In genomic region chr5:24291954-24292353, GRCm38 (mm10) we compare ENCODE assay signal across 16 mouse cellular contexts. TPM values are rescaled to one million over a fixed set of nuclear protein-coding genes. Genes with fewer than 3 reads are reported as not detected.
DNase-seq lines count a peak whose midpoint lies in the region; ATAC-seq and TF ChIP-seq lines count a peak whose summit lies in the region.
"Had no signal": no experiment of that assay in that cellular context is flagged by ENCODE, and none has a peak within 500 bp of the region (broad histone marks: within the 10 kb centered on the region; RNA-seq: fewer than 3 reads in every experiment).

No protein-coding gene starts in this region.

- no peak for TF ChIP-seq CTCF in lung, embryonic 14.5 days (IDR thresholded peaks at IDR 0.05; ENCODE audit: low read depth)
- no peak for TF ChIP-seq CTCF in lung, adult 2 months (IDR thresholded peaks at IDR 0.05; ENCODE audit: insufficient read depth, low read length)

- H3K36me3 ChIP-seq in lung, embryonic 14.5 days (ENCODE audit: insufficient read depth): no peaks in the 10 kb centered on the region
- H3K36me3 ChIP-seq in heart, embryonic 15.5 days: no peaks in the 10 kb centered on the region
- no peaks in the 10 kb centered on the region for H3K36me3 ChIP-seq in forebrain, embryonic 11.5 days (ENCODE audit: control insufficient read depth, insufficient read depth, low read length)
- H3K36me3 ChIP-seq: limb, embryonic 13.5 days; liver, embryonic 15.5 days had no signal

- no peaks in the 10 kb centered on the region for H3K27me3 ChIP-seq in lung, embryonic 14.5 days (ENCODE audit: insufficient read depth, low read length)
- no peaks in the 10 kb centered on the region for H3K27me3 ChIP-seq in heart, embryonic 15.5 days
- no peaks in the 10 kb centered on the region for H3K27me3 ChIP-seq in forebrain, embryonic 11.5 days (ENCODE audit: control insufficient read depth, insufficient read depth, low read length)

- WGBS in lung, embryonic 14.5 days: 42% methylated on average over 3 of the region's 3 CpGs
- WGBS in lung, adult 2 months: 34% methylated on average over 3 of the region's 3 CpGs
- 23% methylated on average over 3 of the region's 3 CpGs for WGBS in heart, embryonic 15.5 days
- WGBS in forebrain, embryonic 11.5 days: 75% methylated on average over 3 of the region's 3 CpGs

- ATAC-seq in lung, embryonic 14.5 days (ENCODE audit: insufficient read depth): no peak
- peak; percentile 39; the same call in 1 of the 2 replicates for ATAC-seq in heart, embryonic 15.5 days (replicated peaks; ENCODE audit: insufficient number of reproducible peaks, insufficient read depth, low FRiP score, low read depth)
- ATAC-seq in forebrain, embryonic 11.5 days (replicated peaks; ENCODE audit: low FRiP score): no peak
- ATAC-seq: activated CD4-positive, CD25-positive, alpha-beta regulatory T cell, adult 4 months; forebrain, postnatal 0 days had no signal

- H3K4me2 ChIP-seq in lung, embryonic 14.5 days: no peak overlapping the region
- no peak overlapping the region for H3K4me2 ChIP-seq in heart, embryonic 15.5 days
- no peak overlapping the region for H3K4me2 ChIP-seq in forebrain, embryonic 11.5 days (ENCODE audit: low read depth, low read length, severe bottlenecking)
- H3K4me2 ChIP-seq: hindbrain, embryonic 14.5 days; limb, embryonic 13.5 days; liver, embryonic 15.5 days had no signal

- H3K4me1 ChIP-seq in lung, embryonic 14.5 days (ENCODE audit: insufficient read depth): no peaks in the 10 kb centered on the region
- H3K4me1 ChIP-seq in lung, adult 2 months (ENCODE audit: control insufficient read depth, insufficient read depth, low read length): no peaks in the 10 kb centered on the region
- peaks cover 13% of the 10 kb centered on the region for H3K4me1 ChIP-seq in heart, embryonic 15.5 days (replicated peaks)
- no peaks in the 10 kb centered on the region for H3K4me1 ChIP-seq in forebrain, embryonic 11.5 days (replicated peaks; ENCODE audit: control insufficient read depth, insufficient read depth, low read length)
- H3K4me1 ChIP-seq: limb, embryonic 13.5 days; liver, embryonic 15.5 days had no signal

- H3K9ac ChIP-seq in lung, embryonic 14.5 days: no peak overlapping the region
- H3K9ac ChIP-seq in heart, embryonic 15.5 days: no peak overlapping the region
- no peak overlapping the region for H3K9ac ChIP-seq in forebrain, embryonic 11.5 days (ENCODE audit: low read length)
- H3K9ac ChIP-seq: forebrain, postnatal 0 days; hindbrain, embryonic 14.5 days; limb, embryonic 13.5 days; liver, embryonic 15.5 days had no signal

- no peak for TF ChIP-seq POLR2A in lung, adult 2 months (IDR thresholded peaks at IDR 0.05; ENCODE audit: borderline replicate concordance, extremely low read depth, low read depth, low read length)

- intact Hi-C loops in gastrocnemius, postnatal 36 days (cut with DNase I): no loop called here

- DNase-seq in gastrocnemius, adult 18-20 months (ENCODE audit: low spot score): peak; percentile 3
- DNase-seq in gastrocnemius, postnatal 36 days: no peak
- peak; percentile 53 for DNase-seq in lung, embryonic 14.5 days
- DNase-seq in lung, adult 2 months: no peak
- DNase-seq in natural killer cell, adult 2 months (ENCODE audit: low spot score in 2 of 2): no peak
- DNase-seq in cerebellum, postnatal 14 days: no peak
- no peak for DNase-seq in forebrain, embryonic 11.5 days (ENCODE audit: low spot score)
- DNase-seq: cerebellum, postnatal 25 days; forebrain, postnatal 0 days; gastrocnemius, postnatal 14 days; kidney, adult 2 months had no signal

- no peaks in the 10 kb centered on the region for H3K9me3 ChIP-seq in lung, embryonic 14.5 days (ENCODE audit: low read depth, low read length)
- no peaks in the 10 kb centered on the region for H3K9me3 ChIP-seq in heart, embryonic 15.5 days (replicated peaks)
- H3K9me3 ChIP-seq in forebrain, embryonic 11.5 days (ENCODE audit: control insufficient read depth, low read length): no peaks in the 10 kb centered on the region
- H3K9me3 ChIP-seq: liver, embryonic 15.5 days had no signal

- H3K4me3 ChIP-seq in lung, embryonic 14.5 days (ENCODE audit: low read depth, low read length): no peak overlapping the region
- H3K4me3 ChIP-seq in lung, adult 2 months (replicated peaks; ENCODE audit: extremely low read depth, low read depth, low read length): no peak overlapping the region
- H3K4me3 ChIP-seq in heart, embryonic 15.5 days: no peak overlapping the region
- no peak overlapping the region for H3K4me3 ChIP-seq in forebrain, embryonic 11.5 days (ENCODE audit: low read depth, low read length)
- H3K4me3 ChIP-seq: limb, embryonic 13.5 days; liver, embryonic 15.5 days had no signal

- H3K27ac ChIP-seq in lung, embryonic 14.5 days (ENCODE audit: low read depth): no peak overlapping the region
- H3K27ac ChIP-seq in heart, embryonic 15.5 days: peak overlapping the region; percentile 35
- no peak overlapping the region for H3K27ac ChIP-seq in forebrain, embryonic 11.5 days (ENCODE audit: low read depth, low read length)
- H3K27ac ChIP-seq: hindbrain, embryonic 14.5 days; limb, embryonic 13.5 days; liver, embryonic 15.5 days had no signal

RNA-seq across cellular contexts. Expression of gene Kcnh2, which starts 59.5 kb away (rescaled TPM):
- 1 to 10 TPM; 1.1 to 1.5 TPM for total RNA-seq in gastrocnemius, adult 18-20 months (2021)
- 1 to 10 TPM; 2.2 to 2.6 TPM for total RNA-seq in gastrocnemius, postnatal 36 days (2021)
- 3.9 and 5.5 TPM in 2 replicates for polyA plus RNA-seq in lung, embryonic 14.5 days (2014; fragmentation: Nextera tagmentation; extraction: Ambion mirVana)
- 29.5 and 37.1 TPM in 2 replicates for polyA plus RNA-seq in lung, adult 2 months (2012; rRNA removed)
- 21.0 and 27.2 TPM in 2 replicates for polyA plus RNA-seq in heart, embryonic 15.5 days (2015; fragmentation: Nextera tagmentation; extraction: Ambion mirVana)
- polyA plus RNA-seq in forebrain, embryonic 11.5 days (2014; fragmentation: Nextera tagmentation; extraction: Ambion mirVana): 9.1 and 10.9 TPM in 2 replicates

Comparison
In these comparisons a context has a peak if more than half of its experiments do, and no peak if none do; other contexts are left out.
1. DNase-seq: peak in gastrocnemius, adult 18-20 months (single experiment) and lung, embryonic 14.5 days (single experiment); none in gastrocnemius, postnatal 36 days (0 of 2), lung, adult 2 months (single experiment), natural killer cell, adult 2 months (0 of 2), cerebellum, postnatal 14 days (0 of 2) and forebrain, embryonic 11.5 days (single experiment).